Mouse (Mus musculus) lung, postnatal 10 days (tissue): ENCODE results near the gene Med28.

Experiments used
- DNase-seq: peaks from one replicate; pipeline ENCODE4 v3.0.0; 2021

The Med28 gene

DNA sequence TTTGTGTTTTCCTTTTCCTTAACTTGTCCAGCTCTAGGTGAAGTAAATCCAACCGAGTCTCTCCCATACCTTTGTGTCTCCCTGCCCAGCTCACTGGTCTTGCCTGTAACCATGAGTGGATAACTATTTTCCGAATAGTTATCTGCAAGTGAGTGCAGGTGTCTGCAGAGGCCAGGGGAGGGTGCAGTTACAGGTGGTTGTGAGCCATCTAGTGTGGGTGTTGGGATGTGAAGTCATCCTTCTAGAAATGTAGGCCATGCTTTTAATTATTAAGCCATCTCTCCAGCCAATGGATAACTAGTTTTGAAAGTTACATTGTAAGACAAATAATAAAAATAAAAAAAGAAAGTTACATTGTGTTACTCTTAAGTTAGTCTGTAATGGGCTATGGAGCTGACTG lies 6.5 kb upstream of the Med28 start:
- DNase-seq = no peak

DNA sequence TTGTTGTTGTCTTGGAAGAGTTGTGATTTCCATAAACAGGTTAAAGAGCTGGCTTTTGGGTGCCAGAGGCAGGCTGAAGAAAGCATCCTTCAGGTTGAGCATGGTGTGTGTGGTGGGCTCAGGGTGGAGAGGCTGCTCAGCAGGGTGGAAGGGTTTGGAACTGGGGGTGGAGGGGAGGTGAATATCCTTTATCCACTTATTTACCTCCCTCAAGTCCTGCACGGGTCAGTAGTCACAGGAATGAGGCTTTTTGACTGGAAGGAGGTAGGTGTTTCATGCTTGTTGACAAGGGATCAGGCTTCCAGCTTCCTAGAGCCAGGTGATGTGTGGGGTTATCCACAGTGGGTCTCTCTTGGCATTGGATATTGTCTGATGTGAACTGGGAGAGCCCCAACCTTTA lies 5.4 kb upstream of the Med28 start:
- no peak for DNase-seq

DNA sequence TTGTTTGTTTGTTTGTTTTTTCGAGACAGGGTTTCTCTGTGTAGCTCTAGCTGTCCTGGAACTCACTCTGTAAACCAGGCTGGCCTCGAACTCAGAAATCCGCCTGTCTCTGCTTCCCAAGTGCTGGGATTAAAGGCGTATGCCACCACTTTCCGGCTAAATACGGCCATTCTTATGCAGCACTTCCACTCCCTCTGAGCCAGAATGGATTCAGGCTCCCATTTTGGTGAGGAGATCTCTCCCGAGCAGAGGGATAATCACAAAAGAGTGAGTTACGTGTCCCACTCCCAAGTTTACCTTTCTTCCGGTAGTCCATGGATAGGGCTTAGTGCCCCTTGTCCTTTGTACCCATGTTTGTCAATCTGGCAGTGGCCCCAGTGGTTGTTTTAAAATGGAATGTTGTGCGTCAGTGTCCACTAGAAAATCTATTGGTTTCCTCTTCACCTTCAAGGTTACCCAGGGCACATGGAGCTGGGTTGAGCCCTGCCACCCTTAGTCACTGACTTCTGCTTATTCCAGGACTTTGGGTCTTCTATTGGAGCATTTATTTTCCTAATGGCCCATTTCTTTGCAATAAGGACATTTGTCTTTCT lies 4.8 kb upstream of the Med28 start:
- no peak for DNase-seq

DNA sequence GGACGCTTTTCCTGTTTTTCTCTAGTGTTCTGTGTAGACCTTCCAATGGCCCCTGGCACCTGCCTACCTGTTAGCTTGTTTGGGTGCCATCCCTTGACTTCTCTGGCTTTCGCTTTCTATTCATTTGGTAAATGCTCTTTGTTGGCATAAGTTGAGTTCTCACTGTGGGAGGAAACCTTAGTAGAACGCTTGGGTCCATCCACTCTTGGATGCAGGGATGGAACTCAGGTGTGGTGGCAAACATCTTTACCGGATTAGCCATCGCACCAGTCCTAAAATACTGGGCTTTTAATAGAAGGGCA lies 731 bp downstream of the Med28 start:
- DNase-seq = no peak

DNA sequence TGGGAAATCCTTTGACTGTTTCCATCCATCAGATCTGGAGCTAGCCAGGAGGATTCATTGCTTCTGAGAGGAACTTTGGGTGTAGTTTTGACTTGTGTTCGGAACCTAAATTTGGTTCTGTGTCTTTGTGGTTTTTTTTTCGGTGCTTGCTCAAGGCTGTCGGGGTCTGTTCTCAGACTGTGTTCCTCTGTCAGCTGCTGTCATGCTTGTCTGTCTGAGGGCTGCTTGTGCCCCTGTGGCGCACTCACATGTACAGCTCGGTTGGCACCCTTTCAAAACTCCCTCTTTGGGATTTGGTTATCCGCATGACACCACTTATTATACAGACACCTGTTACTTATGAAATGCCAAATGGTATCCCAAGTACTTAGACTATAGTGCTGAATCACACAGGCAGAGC lies 1.6 kb downstream of the Med28 start:
- no peak for DNase-seq

DNA sequence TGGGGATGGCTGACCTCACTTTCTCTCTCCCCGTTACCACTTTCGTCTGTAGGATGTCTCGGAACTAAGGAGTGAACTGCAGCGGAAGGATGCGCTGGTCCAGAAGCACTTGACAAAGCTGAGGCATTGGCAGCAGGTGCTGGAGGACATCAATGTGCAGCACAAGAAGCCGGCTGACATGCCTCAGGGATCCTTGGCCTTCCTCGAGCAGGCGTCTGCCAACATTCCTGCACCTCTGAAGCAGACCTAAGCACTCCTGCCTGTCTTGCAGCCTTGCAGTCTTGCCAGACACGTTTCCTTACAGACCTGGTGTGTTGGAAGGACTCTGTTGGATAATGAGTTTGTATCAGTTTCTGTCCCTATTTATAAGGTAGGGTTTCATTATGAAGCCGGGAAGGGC lies 5.1 kb downstream of the Med28 start:
- DNase-seq = no peak

DNA sequence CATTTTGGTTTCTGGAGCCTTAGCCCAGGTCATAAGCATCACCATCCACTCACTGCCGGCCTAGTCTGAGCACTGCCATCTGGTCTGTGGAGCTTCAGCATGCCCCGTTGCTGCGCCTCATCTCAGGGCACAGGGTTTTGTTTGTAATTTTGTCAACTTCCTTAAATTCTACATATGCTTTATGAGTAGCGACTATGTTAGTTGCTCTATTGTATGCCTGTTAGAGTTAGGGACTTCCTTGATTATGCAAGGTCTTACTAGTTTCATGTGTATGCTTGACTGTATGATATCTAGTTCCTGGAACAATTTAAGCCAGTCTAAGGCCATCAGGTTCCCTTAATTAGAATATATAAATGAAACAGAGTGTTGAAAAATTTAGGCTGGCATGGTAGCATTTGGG lies 6.3 kb downstream of the Med28 start:
- no peak for DNase-seq

DNA sequence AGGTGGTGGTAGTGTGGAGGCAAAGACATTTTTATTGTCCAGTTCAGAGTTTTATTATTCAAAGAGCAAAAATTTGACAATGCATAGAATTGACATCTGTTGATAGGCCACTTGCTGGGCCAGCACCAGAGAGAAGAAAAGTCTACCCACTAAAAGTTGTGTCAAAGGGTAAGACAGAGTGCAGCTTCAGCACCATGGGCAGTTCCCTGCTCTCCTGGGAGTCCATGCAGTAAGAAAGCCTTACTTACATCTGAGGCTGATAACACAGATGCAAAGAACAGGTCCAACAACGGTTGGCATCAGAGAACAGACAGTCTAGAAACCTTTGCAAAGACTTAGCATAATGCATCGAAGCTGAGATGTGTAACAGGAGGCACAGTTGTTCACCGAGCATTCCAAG lies 9.7 kb downstream of the Med28 start:
- peak; percentile 20 for DNase-seq

DNA sequence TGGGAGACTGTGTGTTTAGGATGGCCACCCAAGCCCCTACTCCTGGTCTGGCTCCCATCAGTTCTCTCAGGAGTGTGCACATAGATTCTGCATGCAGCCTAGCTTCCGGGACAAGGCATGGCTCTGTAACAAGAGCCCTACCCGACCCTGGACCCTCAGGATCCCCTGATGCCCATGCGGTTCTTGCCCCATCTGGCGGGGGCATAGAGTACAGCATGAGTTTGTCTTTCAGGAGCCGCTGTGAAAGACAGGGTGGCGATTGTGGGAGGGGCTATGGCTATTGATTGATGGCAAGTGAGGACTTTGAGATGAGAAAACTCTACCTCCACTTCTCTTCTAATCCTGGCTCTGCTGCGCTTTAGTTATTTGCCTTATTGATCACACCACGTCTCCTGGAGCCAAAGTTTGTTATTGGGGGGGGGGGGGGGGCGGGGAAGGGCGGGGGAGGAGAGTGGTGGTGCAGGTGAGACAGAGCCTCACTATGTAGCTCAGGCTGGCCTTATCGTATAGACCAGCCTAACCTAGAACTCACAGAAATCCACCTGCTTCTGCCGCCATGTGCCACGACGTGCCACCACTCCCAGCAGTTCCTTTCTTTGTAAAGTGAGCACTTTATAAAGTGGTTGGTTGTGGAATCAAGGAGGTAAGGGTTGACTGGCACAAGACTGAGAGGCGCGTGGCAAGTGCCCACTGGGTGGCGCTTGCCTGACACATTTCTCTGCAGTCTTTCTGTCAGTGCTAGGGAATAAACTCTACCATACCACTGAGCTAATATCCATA lies 14.5 kb downstream of the Med28 start:
- DNase-seq = peak; percentile 79

DNA sequence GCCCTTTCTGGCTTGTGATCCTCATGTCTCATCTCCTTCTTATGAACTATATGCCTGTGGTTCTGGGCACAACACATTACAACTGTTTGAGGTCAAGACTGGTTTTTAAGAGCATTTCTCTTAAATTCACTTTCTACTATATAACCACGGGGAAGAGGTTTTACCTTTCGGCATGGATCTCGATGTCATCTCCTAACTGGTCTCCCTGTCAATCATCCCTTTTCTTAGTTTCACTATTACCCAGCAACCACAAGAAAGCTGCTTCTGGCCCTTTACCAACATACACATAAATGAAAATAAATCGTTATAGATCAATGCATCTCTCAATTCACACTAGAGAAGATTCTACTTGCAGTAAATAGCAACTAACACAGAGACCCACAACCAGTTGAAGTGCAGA lies 15.1 kb downstream of the Med28 start:
- no peak for DNase-seq

DNA sequence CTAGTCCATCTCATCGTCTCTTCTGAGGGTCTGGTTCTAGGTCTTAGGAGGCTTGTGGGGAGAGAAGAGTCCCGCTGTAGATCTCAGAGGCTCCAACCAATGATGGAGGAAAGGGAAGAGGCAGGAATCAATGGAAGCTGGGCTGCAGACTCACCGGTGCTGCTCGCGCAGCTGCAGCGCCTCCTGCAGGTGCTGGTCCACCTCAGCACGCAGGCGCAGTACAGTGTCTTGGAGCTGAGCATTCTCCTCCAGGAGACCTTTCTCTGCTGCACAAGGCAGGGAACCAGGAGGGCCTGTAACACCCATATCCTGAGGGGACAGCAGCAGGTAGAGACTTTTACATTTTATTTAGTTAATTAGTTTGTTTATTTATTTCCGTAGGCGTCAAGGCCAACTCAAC lies 19.5 kb downstream of the Med28 start:
- no peak for DNase-seq

DNA sequence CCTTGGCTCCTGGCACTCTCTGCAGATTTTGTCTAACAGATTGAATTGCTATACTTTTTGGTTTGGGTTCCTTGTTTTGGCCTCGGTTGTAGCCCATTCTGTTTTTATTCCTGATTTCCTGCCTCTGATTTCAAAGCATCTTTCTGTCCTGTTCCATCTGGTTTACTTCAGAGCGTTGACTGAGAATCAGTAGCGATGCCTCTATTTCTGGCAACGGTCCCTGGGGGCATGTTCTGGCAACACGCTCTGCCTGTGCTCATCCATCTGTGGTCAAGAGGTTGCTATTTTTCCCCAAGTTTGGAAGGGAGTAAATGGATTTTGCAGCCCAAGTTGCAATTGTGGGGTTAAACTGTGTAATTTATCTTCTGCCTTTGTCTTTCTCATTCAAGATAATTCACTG lies 23.3 kb downstream of the Med28 start:
- no peak for DNase-seq

DNA sequence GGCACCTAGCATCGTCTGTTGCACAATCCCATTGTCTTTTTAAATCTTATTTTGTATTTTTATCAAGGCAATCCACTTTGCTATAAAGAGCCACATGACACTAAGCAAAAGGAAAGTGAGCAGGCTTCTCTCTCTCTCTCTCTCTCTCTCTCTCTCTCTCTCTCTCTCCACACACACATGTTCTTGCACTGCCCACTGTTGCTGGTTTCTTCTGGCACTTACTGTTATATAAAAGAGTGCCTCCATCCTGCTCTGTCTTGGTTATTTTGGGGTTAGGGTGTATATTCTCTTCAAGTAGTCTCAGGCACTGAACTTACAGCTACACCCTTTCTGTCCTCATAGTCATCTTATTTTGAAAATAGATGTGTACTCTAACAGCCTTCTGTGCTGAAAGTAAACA lies 29.6 kb downstream of the Med28 start:
- DNase-seq = no peak

DNA sequence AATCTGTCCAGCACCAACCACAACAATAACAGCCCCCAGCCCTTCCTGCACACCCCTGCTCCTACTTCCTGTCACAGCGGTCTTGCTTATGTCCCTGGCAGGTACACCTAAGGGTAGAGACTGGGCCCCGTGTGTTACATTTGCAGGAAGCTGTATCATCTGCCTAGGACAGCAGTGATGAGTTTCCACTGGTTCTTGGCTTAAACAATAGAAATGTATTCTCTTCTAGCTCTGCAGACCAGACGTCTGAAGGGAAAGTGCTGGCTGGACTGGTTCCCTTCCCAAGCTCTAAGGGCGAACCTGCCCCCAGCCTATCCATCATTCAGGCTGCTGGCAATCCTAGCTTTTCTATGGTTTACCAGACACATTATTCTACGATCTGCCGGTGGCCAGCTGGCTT lies 44.0 kb downstream of the Med28 start:
- no peak for DNase-seq

DNA sequence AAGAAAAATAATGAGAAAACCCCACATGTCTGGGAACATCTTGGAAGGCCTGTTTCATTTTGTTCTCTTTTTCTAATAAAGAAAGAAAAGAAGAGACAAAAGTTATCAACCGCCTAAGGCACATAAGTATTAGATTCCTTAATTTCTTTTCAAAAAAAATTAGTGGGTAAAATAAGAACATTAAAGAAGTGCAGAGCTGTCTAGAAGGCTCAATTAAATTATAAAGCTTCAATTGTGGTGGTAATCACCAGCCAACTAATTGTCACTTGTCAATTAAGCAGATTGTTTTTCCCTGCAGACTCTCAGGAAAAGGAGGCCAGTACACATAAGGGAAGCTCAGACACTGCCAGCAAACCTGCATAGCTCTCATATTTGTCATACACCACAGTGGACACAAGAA lies 45.8 kb downstream of the Med28 start:
- no peak for DNase-seq

DNA sequence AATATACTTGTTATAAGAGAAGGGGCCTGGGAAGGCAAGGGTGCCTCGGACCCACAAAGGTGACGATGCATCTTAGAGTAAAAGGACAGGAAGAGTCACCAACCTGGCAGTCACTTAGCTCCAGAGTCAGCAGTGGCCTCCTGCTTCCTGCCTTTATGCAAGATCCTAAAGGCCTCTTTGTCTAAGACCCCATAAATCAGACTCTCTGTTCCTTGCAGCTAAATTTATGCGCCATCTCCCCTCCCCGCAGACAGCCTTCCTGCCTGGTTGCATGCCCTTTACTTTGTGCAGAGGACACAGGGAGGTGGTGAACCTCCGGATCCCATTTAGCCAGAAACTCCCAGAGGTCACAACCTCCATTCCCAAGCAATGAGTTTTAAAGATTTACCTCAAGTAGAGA lies 52.8 kb downstream of the Med28 start:
- no peak for DNase-seq

DNA sequence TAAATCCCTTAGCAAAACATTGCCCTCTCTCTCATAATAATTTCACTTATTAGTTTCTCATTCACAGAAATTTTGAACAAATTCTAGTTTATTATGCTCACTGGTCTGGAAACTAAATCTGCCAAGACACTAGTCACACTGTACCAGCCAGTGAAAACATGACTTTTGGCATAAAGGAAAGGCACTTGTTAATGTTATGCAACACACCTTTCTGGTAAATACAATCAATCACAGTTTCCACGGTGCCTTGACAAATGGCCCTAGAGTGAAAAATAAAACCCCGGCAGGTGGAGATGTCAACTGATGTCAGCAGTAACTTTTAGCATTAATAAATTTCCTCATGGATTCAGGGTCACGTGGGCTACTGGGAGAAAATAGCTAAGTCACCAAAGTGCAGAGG lies 56.7 kb downstream of the Med28 start:
- DNase-seq = no peak

DNA sequence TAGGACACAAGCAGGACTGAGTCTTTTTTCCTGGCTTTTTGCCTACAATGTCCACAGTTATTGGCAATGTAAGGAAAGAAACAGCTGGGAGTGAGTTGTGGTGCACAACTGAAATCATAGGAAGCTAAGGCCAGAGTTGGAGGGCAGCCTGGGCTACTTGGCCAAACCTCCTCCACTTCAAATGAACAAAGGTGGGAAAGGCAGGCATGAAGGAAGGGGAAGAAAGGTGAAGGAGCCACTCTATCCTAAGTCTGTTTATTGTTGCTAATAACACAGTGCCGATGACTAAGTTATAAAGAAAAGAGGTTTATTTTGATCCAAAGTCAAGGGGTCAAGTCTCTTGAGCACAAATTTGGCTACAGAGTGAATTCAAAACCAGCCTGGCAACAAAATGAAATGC lies 57.3 kb downstream of the Med28 start:
- peak; percentile 6 for DNase-seq
